Mouse (Mus musculus) heart, postnatal 14 days (tissue): ENCODE data around the gene Grpel1. TPM values are rescaled to one million over a fixed set of nuclear protein-coding genes. Genes with fewer than 3 reads are reported as not detected.

Source experiments
- DNase-seq, 2 experiments: peaks; one replicate each; pipeline ENCODE4 v3.0.0; 2021 to 2022
- intact Hi-C: fragments of 180-260 bp; cut with DNase I; formaldehyde crosslinking; loops from one replicate; pipeline ENCODE4 v1.15.1; 2025
- total RNA-seq, 2 experiments: library from RNA; stranded (reverse); gene quantifications; 2 replicates each; pipeline ENCODE4 v1.2.3; 2021

Grpel1 gene
- total RNA-seq, 2 experiments from 2014 or later: 55.2 to 58.4 TPM

GRCm38 (mm10) chr5:36458926-36459325 lies 5.9 kb upstream of the Grpel1 start:
- intact Hi-C loops: no loop called here
- DNase-seq: peak; percentile 27 to 59

- intact Hi-C loops: loop anchor here (5.0 kb wide), 2 partner anchors 77 to 122 kb away; no protein-coding TSS in a partner anchor
- no peak for DNase-seq
Measured at GRCm38 (mm10) chr5:36460712-36461111, 4.1 kb upstream of the Grpel1 start.

- intact Hi-C loops: loop anchor here (5.0 kb wide), 2 partner anchors 76 to 121 kb away; no protein-coding TSS in a partner anchor
- DNase-seq: no peak
Measured at GRCm38 (mm10) chr5:36461231-36461630, 3.6 kb upstream of the Grpel1 start.

GRCm38 (mm10) chr5:36462810-36463209 lies 2.0 kb upstream of the Grpel1 start:
- DNase-seq: peak; percentile 82 to 90
- intact Hi-C loops: loop anchor here (1.0 to 5.0 kb wide), 4 partner anchors 26 to 280 kb away; no protein-coding TSS in a partner anchor

- no peak for DNase-seq
- intact Hi-C loops: loop anchor here (1.0 to 5.0 kb wide), 4 partner anchors 26 to 279 kb away; no protein-coding TSS in a partner anchor
Measured at GRCm38 (mm10) chr5:36463391-36463790, 1.4 kb upstream of the Grpel1 start.

GRCm38 (mm10) chr5:36465889-36466288 lies 1.1 kb downstream of the Grpel1 start:
- intact Hi-C loops: no loop called here
- DNase-seq: no peak

GRCm38 (mm10) chr5:36471206-36471605 lies 6.4 kb downstream of the Grpel1 start:
- no peak for DNase-seq
- intact Hi-C loops: no loop called here

GRCm38 (mm10) chr5:36472876-36473655 lies 8.3 kb downstream of the Grpel1 start:
- DNase-seq: no peak
- intact Hi-C loops: no loop called here

- DNase-seq: peak; percentile 68 to 82
- intact Hi-C loops: no loop called here
Measured at GRCm38 (mm10) chr5:36474283-36474682, 9.5 kb downstream of the Grpel1 start.

GRCm38 (mm10) chr5:36477486-36477885 lies 12.7 kb downstream of the Grpel1 start:
- intact Hi-C loops: no loop called here
- DNase-seq: no peak

- intact Hi-C loops: no loop called here
- no peak for DNase-seq
Measured at GRCm38 (mm10) chr5:36478540-36479420, 14.0 kb downstream of the Grpel1 start.

GRCm38 (mm10) chr5:36479735-36480134 lies 14.9 kb downstream of the Grpel1 start:
- DNase-seq: no peak
- intact Hi-C loops: no loop called here

- no peak for DNase-seq
- intact Hi-C loops: no loop called here
Measured at GRCm38 (mm10) chr5:36480398-36480797, 15.6 kb downstream of the Grpel1 start.

GRCm38 (mm10) chr5:36481114-36481513 lies 16.3 kb downstream of the Grpel1 start:
- no peak for DNase-seq
- intact Hi-C loops: no loop called here

- peak in 1 of 2 experiments; percentile 60 for DNase-seq
- intact Hi-C loops: no loop called here
Measured at GRCm38 (mm10) chr5:36483203-36484101, 18.7 kb downstream of the Grpel1 start.

GRCm38 (mm10) chr5:36484171-36484990 lies 19.6 kb downstream of the Grpel1 start, which contains the start of the genes Tada2b and Ccdc96:
TSS of gene Tada2b (minus strand) at chr5:36484285.
TSS of gene Ccdc96 (plus strand) at chr5:36484588.
- intact Hi-C loops: no loop called here
- peak; percentile 99 to 100 for DNase-seq

GRCm38 (mm10) chr5:36485306-36485705 lies 20.5 kb downstream of the Grpel1 start:
- intact Hi-C loops: no loop called here
- DNase-seq: no peak

- intact Hi-C loops: loop anchor here (1.0 kb wide), 1 partner anchor 26 kb away; no protein-coding TSS in a partner anchor
- peak; percentile 44 to 53 for DNase-seq
Measured at GRCm38 (mm10) chr5:36489225-36489624, 24.4 kb downstream of the Grpel1 start.

GRCm38 (mm10) chr5:36493919-36494318 lies 29.1 kb downstream of the Grpel1 start:
- intact Hi-C loops: no loop called here
- no peak for DNase-seq
